Mouse (Mus musculus) layer of hippocampus, adult 18-20 months (tissue): ENCODE data around the gene Csnk1e. TPM values are rescaled to one million over a fixed set of nuclear protein-coding genes. Genes with fewer than 3 reads are reported as not detected.

Experiments used
- DNase-seq, 2 experiments: peaks; one replicate each; pipeline ENCODE4 v3.0.0; 2022; ENCODE audit warnings: low spot score in 2 of 2
- total RNA-seq, 2 experiments: library from RNA; stranded (reverse); gene quantifications; 2 replicates each; pipeline ENCODE4 v1.2.3; 2021

Csnk1e gene
- total RNA-seq, 2 experiments from 2014 or later: 95.9 to 109 TPM

GRCm38 (mm10) chr15:79443856-79444410, 11.4 kb downstream of the Csnk1e start:
- no peak for DNase-seq

- no peak for DNase-seq
Observed at GRCm38 (mm10) chr15:79442961-79443518, 12.3 kb downstream of the Csnk1e start.

- DNase-seq: no peak
Observed at GRCm38 (mm10) chr15:79442257-79442611, 13.1 kb downstream of the Csnk1e start.

- peak; percentile 66 to 84 for DNase-seq
Observed at GRCm38 (mm10) chr15:79441331-79442256, 13.8 kb downstream of the Csnk1e start.

GRCm38 (mm10) chr15:79440651-79441330, 14.6 kb downstream of the Csnk1e start:
- no peak for DNase-seq

- DNase-seq: peak in 1 of 2 experiments; percentile 57
Observed at GRCm38 (mm10) chr15:79440223-79440622, 15.1 kb downstream of the Csnk1e start.

GRCm38 (mm10) chr15:79439386-79439785, 16.0 kb downstream of the Csnk1e start:
- no peak for DNase-seq

GRCm38 (mm10) chr15:79438816-79439215, 16.6 kb downstream of the Csnk1e start:
- DNase-seq: no peak

- no peak for DNase-seq
Observed at GRCm38 (mm10) chr15:79438209-79438810, 17.1 kb downstream of the Csnk1e start.

- no peak for DNase-seq
Observed at GRCm38 (mm10) chr15:79437541-79438208, 17.7 kb downstream of the Csnk1e start.

GRCm38 (mm10) chr15:79436481-79436921, 18.9 kb downstream of the Csnk1e start:
- no peak for DNase-seq

- no peak for DNase-seq
Observed at GRCm38 (mm10) chr15:79435191-79435671, 20.1 kb downstream of the Csnk1e start.

- peak in 1 of 2 experiments; percentile 45 for DNase-seq
Observed at GRCm38 (mm10) chr15:79432892-79433291, 22.5 kb downstream of the Csnk1e start.

- DNase-seq: no peak
Observed at GRCm38 (mm10) chr15:79432328-79432727, 23.0 kb downstream of the Csnk1e start.

- DNase-seq: no peak
Observed at GRCm38 (mm10) chr15:79431925-79432324, 23.4 kb downstream of the Csnk1e start.

- DNase-seq: no peak
Observed at GRCm38 (mm10) chr15:79430461-79431000, 24.8 kb downstream of the Csnk1e start.

GRCm38 (mm10) chr15:79429994-79430393, 25.4 kb downstream of the Csnk1e start:
- DNase-seq: no peak

GRCm38 (mm10) chr15:79429527-79429926, 25.8 kb downstream of the Csnk1e start:
- no peak for DNase-seq

GRCm38 (mm10) chr15:79428616-79429015, 26.8 kb downstream of the Csnk1e start:
- DNase-seq: no peak

- no peak for DNase-seq
Observed at GRCm38 (mm10) chr15:79427516-79427915, 27.9 kb downstream of the Csnk1e start.
